Mouse (Mus musculus): ENCODE results near the gene Pmvk.

GRCm38 (mm10) chr3:89486111-89486510 is 31.8 kb downstream of the Pmvk start:
- TF ChIP-seq POLR2A (IDR thresholded peaks at IDR 0.05; ENCODE audit: borderline replicate concordance, extremely low read depth, low read depth, low read length) (no peak), CTCF (IDR thresholded peaks at IDR 0.05; ENCODE audit: insufficient read depth, low read length) (no peak)

Measured in lung, adult 2 months (tissue).